Mouse (Mus musculus): Measurements from ENCODE around the gene Hectd1. TPM values are rescaled to one million over a fixed set of nuclear protein-coding genes. Genes with fewer than 3 reads are reported as not detected.

Hectd1 gene
- polyA plus RNA-seq, 1 experiment from 2014 or later, result 34.1 TPM

GRCm38 (mm10) chr12:51858134-51859028, 29.0 kb upstream of the Hectd1 start:
- 74% methylated on average over 13 of the region's 13 CpGs for WGBS
- Histone ChIP-seq H3K9ac (ENCODE audit: low read depth, low read length) (no peak overlapping the region), H3K4me1 (ENCODE audit: control insufficient read depth, insufficient read depth, low read length) (no peaks in the 10 kb centered on the region), H3K4me3 (ENCODE audit: low read depth, low read length) (no peak overlapping the region), H3K4me2 (ENCODE audit: low read length) (no peak overlapping the region), H3K27ac (ENCODE audit: low read length) (no peak overlapping the region), H3K27me3 (ENCODE audit: control insufficient read depth, insufficient read depth, low read depth, low read length) (no peaks in the 10 kb centered on the region), H3K9me3 (replicated peaks; ENCODE audit: control insufficient read depth, low read length, poor library complexity, severe bottlenecking) (no peaks in the 10 kb centered on the region), H3K36me3 (ENCODE audit: control insufficient read depth, insufficient read depth, low read length) (no peaks in the 10 kb centered on the region)
- no peak for ATAC-seq

GRCm38 (mm10) chr12:51856768-51857295, 27.5 kb upstream of the Hectd1 start:
- no peak for ATAC-seq
- Histone ChIP-seq H3K27ac (ENCODE audit: low read length) (no peak overlapping the region), H3K9me3 (replicated peaks; ENCODE audit: control insufficient read depth, low read length, poor library complexity, severe bottlenecking) (no peaks in the 10 kb centered on the region), H3K4me1 (ENCODE audit: control insufficient read depth, insufficient read depth, low read length) (no peaks in the 10 kb centered on the region), H3K4me2 (ENCODE audit: low read length) (no peak overlapping the region), H3K9ac (ENCODE audit: low read depth, low read length) (no peak overlapping the region), H3K27me3 (ENCODE audit: control insufficient read depth, insufficient read depth, low read depth, low read length) (no peaks in the 10 kb centered on the region), H3K4me3 (ENCODE audit: low read depth, low read length) (no peak overlapping the region), H3K36me3 (ENCODE audit: control insufficient read depth, insufficient read depth, low read length) (no peaks in the 10 kb centered on the region)
- WGBS, result 93% methylated on average over 8 of the region's 8 CpGs

- WGBS, result 89% methylated on average over 2 of the region's 2 CpGs
- H3K36me3 ChIP-seq (ENCODE audit: control insufficient read depth, insufficient read depth, low read length), result no peaks in the 10 kb centered on the region
- no peak overlapping the region for H3K27ac ChIP-seq (ENCODE audit: low read length)
- no peaks in the 10 kb centered on the region for H3K9me3 ChIP-seq (replicated peaks; ENCODE audit: control insufficient read depth, low read length, poor library complexity, severe bottlenecking)
- no peak for ATAC-seq
- H3K4me1 ChIP-seq (ENCODE audit: control insufficient read depth, insufficient read depth, low read length), result no peaks in the 10 kb centered on the region
- no peak overlapping the region for H3K4me2 ChIP-seq (ENCODE audit: low read length)
- H3K27me3 ChIP-seq (ENCODE audit: control insufficient read depth, insufficient read depth, low read depth, low read length), result no peaks in the 10 kb centered on the region
- no peak overlapping the region for H3K4me3 ChIP-seq (ENCODE audit: low read depth, low read length)
- no peak overlapping the region for H3K9ac ChIP-seq (ENCODE audit: low read depth, low read length)
Observed at GRCm38 (mm10) chr12:51855872-51856271, 26.5 kb upstream of the Hectd1 start.

- no peaks in the 10 kb centered on the region for H3K27me3 ChIP-seq (ENCODE audit: control insufficient read depth, insufficient read depth, low read depth, low read length)
- no peak overlapping the region for H3K27ac ChIP-seq (ENCODE audit: low read length)
- no peak overlapping the region for H3K9ac ChIP-seq (ENCODE audit: low read depth, low read length)
- 56% methylated on average over 7 of the region's 7 CpGs for WGBS
- ATAC-seq, result no peak
- no peak overlapping the region for H3K4me3 ChIP-seq (ENCODE audit: low read depth, low read length)
- H3K36me3 ChIP-seq (ENCODE audit: control insufficient read depth, insufficient read depth, low read length), result no peaks in the 10 kb centered on the region
- H3K9me3 ChIP-seq (replicated peaks; ENCODE audit: control insufficient read depth, low read length, poor library complexity, severe bottlenecking), result no peaks in the 10 kb centered on the region
- no peaks in the 10 kb centered on the region for H3K4me1 ChIP-seq (ENCODE audit: control insufficient read depth, insufficient read depth, low read length)
- H3K4me2 ChIP-seq (ENCODE audit: low read length), result no peak overlapping the region
Observed at GRCm38 (mm10) chr12:51855453-51855852, 26.1 kb upstream of the Hectd1 start.

- no peaks in the 10 kb centered on the region for H3K36me3 ChIP-seq (ENCODE audit: control insufficient read depth, insufficient read depth, low read length)
- no peak overlapping the region for H3K9ac ChIP-seq (ENCODE audit: low read depth, low read length)
- H3K27ac ChIP-seq (ENCODE audit: low read length), result no peak overlapping the region
- 87% methylated on average over 4 of the region's 4 CpGs for WGBS
- ATAC-seq, result no peak
- no peaks in the 10 kb centered on the region for H3K27me3 ChIP-seq (ENCODE audit: control insufficient read depth, insufficient read depth, low read depth, low read length)
- H3K4me3 ChIP-seq (ENCODE audit: low read depth, low read length), result no peak overlapping the region
- no peak overlapping the region for H3K4me2 ChIP-seq (ENCODE audit: low read length)
- no peaks in the 10 kb centered on the region for H3K4me1 ChIP-seq (ENCODE audit: control insufficient read depth, insufficient read depth, low read length)
- H3K9me3 ChIP-seq (replicated peaks; ENCODE audit: control insufficient read depth, low read length, poor library complexity, severe bottlenecking), result no peaks in the 10 kb centered on the region
Observed at GRCm38 (mm10) chr12:51851617-51852016, 22.3 kb upstream of the Hectd1 start.

- Histone ChIP-seq H3K36me3 (ENCODE audit: control insufficient read depth, insufficient read depth, low read length) (no peaks in the 10 kb centered on the region), H3K4me3 (ENCODE audit: low read depth, low read length) (no peak overlapping the region), H3K9me3 (replicated peaks; ENCODE audit: control insufficient read depth, low read length, poor library complexity, severe bottlenecking) (no peaks in the 10 kb centered on the region), H3K9ac (ENCODE audit: low read depth, low read length) (no peak overlapping the region), H3K4me2 (ENCODE audit: low read length) (no peak overlapping the region), H3K27me3 (ENCODE audit: control insufficient read depth, insufficient read depth, low read depth, low read length) (no peaks in the 10 kb centered on the region), H3K4me1 (ENCODE audit: control insufficient read depth, insufficient read depth, low read length) (no peaks in the 10 kb centered on the region), H3K27ac (ENCODE audit: low read length) (no peak overlapping the region)
- 97% methylated on average over 3 of the region's 3 CpGs for WGBS
- ATAC-seq, result no peak
Observed at GRCm38 (mm10) chr12:51851155-51851554, 21.8 kb upstream of the Hectd1 start.

- no peaks in the 10 kb centered on the region for H3K9me3 ChIP-seq (replicated peaks; ENCODE audit: control insufficient read depth, low read length, poor library complexity, severe bottlenecking)
- H3K36me3 ChIP-seq (ENCODE audit: control insufficient read depth, insufficient read depth, low read length), result no peaks in the 10 kb centered on the region
- H3K4me2 ChIP-seq (ENCODE audit: low read length), result no peak overlapping the region
- 92% methylated on average over 4 of the region's 4 CpGs for WGBS
- ATAC-seq, result no peak
- no peak overlapping the region for H3K9ac ChIP-seq (ENCODE audit: low read depth, low read length)
- H3K4me3 ChIP-seq (ENCODE audit: low read depth, low read length), result no peak overlapping the region
- peaks cover under 1% of the 10 kb centered on the region; the same call in 1 of the 2 replicates for H3K4me1 ChIP-seq (ENCODE audit: control insufficient read depth, insufficient read depth, low read length)
- no peak overlapping the region for H3K27ac ChIP-seq (ENCODE audit: low read length)
- H3K27me3 ChIP-seq (ENCODE audit: control insufficient read depth, insufficient read depth, low read depth, low read length), result no peaks in the 10 kb centered on the region
Observed at GRCm38 (mm10) chr12:51850339-51850738, 21.0 kb upstream of the Hectd1 start.

GRCm38 (mm10) chr12:51849902-51850301, 20.6 kb upstream of the Hectd1 start:
- no peaks in the 10 kb centered on the region for H3K36me3 ChIP-seq (ENCODE audit: control insufficient read depth, insufficient read depth, low read length)
- no peak for ATAC-seq
- H3K27me3 ChIP-seq (ENCODE audit: control insufficient read depth, insufficient read depth, low read depth, low read length), result no peaks in the 10 kb centered on the region
- H3K4me1 ChIP-seq (ENCODE audit: control insufficient read depth, insufficient read depth, low read length), result peaks cover 3% of the 10 kb centered on the region; the same call in 1 of the 2 replicates
- H3K9me3 ChIP-seq (replicated peaks; ENCODE audit: control insufficient read depth, low read length, poor library complexity, severe bottlenecking), result no peaks in the 10 kb centered on the region
- no peak overlapping the region for H3K9ac ChIP-seq (ENCODE audit: low read depth, low read length)
- no peak overlapping the region for H3K27ac ChIP-seq (ENCODE audit: low read length)
- 97% methylated on average over 2 of the region's 2 CpGs for WGBS
- no peak overlapping the region for H3K4me3 ChIP-seq (ENCODE audit: low read depth, low read length)
- H3K4me2 ChIP-seq (ENCODE audit: low read length), result no peak overlapping the region

GRCm38 (mm10) chr12:51847953-51848680, 18.8 kb upstream of the Hectd1 start:
- Histone ChIP-seq H3K9me3 (replicated peaks; ENCODE audit: control insufficient read depth, low read length, poor library complexity, severe bottlenecking) (no peaks in the 10 kb centered on the region), H3K4me3 (ENCODE audit: low read depth, low read length) (no peak overlapping the region), H3K27ac (ENCODE audit: low read length) (no peak overlapping the region), H3K36me3 (ENCODE audit: control insufficient read depth, insufficient read depth, low read length) (no peaks in the 10 kb centered on the region), H3K27me3 (ENCODE audit: control insufficient read depth, insufficient read depth, low read depth, low read length) (no peaks in the 10 kb centered on the region), H3K4me2 (ENCODE audit: low read length) (no peak overlapping the region), H3K9ac (ENCODE audit: low read depth, low read length) (no peak overlapping the region), H3K4me1 (ENCODE audit: control insufficient read depth, insufficient read depth, low read length) (peaks cover 11% of the 10 kb centered on the region)
- no peak for ATAC-seq
- WGBS, result 86% methylated on average over 9 of the region's 9 CpGs
